Mouse (Mus musculus): ENCODE measurements at regions not wholly inside any gene's neighbourhood (a gene's known extent, or its start where the extent isn't known, plus 50 kb on each side); places are given as distances from the start of the nearest gene placed in this dataset.

DNA sequence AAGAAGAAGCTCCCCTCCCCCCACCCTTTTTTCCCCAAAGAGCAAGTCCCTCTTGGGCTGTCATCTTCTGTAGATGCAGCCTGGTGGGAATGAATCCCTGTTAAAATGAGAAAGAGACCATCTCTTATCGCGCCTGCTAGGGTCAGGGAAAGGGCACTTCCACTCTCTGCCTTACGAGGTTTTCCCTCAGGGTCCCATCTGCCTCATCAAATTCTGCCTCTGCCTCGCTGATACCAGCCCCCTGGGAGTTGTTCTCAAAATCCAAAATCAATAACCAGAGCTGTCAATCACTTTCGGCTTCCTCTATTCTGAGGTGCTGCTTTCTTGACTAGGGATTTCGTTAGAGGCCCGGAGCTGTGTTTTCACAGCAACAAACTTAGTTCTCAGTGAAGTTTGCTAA, 255.7 kb downstream of the Stim2 start:
- no peak for DNase-seq (ENCODE audit: inconsistent ontology term)

DNA sequence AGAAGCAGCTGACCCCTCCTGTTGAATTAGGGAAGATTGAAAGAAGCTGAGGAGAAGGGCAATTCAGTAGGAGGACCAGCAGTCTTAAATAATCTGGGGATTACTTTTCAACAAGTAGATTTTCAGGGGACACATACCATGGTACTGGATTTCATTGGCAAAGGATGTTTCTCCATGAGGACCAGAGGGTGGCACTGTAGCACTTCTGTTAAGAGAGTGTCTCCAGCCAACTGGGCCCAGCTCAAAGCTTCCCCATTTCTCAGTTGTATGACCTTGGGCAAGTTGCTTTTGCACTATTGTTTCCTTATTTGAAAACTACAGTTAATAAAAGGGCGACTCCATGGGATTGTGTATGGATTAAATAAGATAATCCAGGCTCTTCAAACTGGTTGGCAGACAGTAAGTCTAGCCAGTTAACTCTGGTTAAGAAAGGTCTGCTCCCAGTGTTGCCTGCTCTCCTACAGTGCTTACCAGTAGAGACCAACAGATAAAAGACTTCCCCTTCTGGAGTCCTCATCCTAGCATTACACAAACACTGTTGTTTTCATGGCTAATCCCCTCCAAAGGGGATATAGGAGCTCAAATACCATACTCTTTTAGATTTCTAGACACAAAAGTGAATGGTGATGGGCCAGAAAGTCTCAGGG, 259.9 kb downstream of the Stim2 start:
- DNase-seq (ENCODE audit: inconsistent ontology term) = no peak

DNA sequence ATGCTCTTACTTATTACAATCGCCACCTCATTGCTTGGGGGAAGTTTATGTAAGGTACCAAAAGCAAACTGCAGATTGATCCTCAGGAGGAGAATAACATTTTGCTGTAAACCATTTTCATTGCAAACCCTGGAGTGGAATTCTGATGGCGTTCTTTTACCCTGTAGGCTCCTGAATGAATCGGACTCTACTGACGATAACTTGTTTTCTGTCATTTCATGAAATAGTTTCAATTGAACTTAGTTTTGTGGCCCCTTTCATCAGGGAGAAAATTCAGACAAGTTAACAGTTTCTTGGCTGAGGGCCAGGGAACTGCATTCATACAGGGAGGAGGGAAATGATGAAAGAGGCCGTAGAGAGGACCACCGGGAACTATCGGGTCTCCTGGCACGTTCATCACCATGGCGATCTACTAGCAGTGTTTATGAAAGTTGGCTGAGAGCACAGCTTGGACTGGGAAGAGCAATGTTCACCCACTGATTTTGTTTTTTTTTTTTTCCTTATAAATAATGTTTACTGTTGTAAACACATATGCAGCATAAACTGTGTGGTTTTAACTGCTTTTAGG, 266.7 kb downstream of the Stim2 start:
- peak; percentile 16 for DNase-seq (ENCODE audit: inconsistent ontology term)

DNA sequence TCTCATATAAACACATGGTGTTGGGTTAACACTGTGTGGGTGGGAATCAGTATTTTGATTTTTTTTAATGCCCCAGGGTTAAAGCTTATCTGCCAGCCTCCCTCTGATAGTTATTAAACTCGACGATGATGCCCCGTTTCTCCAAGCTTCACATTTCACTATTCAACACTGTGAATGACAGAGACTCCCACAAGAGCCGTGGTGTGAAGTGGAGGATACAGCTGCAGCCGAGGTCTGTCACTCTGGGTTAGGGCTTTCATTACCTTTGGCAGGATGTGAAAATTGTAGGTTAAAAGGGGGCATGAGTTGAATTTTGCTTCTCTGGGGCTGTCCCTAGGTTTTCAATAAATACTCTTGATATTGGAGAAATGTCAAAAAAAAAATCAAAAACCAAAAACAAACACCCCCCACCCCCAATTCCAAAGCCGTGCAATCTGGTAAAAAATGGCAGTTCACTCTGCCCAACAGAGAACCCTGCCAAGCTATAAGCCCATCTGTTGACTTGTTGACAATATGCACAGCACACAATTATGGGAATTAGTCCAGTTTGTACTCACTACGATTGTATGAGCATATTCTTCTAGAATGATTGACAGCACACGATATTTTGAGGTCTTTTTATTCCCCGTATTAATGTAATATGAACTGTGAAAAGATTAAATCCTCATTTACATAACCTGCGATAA, 269.7 kb downstream of the Stim2 start:
- no peak for DNase-seq (ENCODE audit: inconsistent ontology term)

DNA sequence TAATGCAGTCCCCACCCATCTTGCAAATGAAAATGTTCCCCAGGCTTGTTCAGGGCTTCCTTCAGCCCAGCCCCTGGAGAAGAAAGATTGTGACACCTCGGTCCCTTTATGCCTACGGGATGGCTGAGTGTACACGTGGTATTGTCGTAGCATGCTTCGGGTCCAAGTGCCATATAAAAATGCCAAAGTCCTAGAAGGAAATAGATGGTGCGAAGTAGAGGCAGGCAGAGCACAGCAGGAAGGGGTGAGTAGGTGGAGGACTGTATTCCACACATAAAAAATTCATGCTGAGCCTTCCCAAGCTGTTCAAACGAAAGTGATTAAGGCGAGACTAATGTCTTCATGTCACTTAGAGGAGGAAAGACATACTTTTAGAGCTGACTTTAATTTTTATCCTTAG, 281.1 kb downstream of the Stim2 start:
- DNase-seq (ENCODE audit: inconsistent ontology term) = no peak

DNA sequence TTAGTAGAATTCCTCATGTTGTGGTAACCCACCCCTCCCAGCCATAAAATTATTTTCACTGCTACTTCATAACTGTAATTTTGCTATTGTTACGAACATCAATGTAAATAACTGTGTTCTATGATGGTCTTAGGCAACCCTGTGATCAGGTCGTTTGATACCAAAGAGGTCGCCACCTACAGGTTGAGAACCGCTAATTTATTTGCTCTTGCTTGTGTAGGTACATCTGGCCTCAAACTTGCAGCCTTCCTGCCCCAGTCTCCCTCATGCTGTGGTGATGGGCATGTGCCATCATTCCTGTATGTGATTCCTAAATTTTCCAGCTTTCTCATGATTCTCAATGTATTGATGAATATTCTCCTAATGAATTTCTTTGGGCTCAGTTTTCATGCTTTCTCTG, 282.4 kb downstream of the Stim2 start:
- no peak for DNase-seq (ENCODE audit: inconsistent ontology term)

DNA sequence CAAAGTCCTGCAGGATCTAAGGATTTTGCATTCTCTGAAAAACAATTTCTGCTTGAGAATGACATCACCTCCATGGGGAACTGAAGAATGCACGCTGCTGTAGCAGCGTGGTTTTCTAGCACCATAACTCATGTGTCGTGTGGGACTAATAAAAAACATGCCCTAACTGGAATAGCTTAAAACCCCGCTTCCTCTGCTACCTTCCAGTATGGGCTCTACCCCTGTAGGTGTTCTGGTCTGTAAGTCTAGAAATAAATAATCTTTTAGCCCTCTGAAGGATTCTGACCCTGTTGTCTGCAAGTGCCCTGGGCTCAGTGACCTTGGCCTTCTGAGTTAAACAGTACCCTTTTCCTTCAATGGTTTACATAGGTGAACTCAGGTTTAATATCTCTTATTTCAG, 282.8 kb downstream of the Stim2 start:
- DNase-seq (ENCODE audit: inconsistent ontology term) = no peak

DNA sequence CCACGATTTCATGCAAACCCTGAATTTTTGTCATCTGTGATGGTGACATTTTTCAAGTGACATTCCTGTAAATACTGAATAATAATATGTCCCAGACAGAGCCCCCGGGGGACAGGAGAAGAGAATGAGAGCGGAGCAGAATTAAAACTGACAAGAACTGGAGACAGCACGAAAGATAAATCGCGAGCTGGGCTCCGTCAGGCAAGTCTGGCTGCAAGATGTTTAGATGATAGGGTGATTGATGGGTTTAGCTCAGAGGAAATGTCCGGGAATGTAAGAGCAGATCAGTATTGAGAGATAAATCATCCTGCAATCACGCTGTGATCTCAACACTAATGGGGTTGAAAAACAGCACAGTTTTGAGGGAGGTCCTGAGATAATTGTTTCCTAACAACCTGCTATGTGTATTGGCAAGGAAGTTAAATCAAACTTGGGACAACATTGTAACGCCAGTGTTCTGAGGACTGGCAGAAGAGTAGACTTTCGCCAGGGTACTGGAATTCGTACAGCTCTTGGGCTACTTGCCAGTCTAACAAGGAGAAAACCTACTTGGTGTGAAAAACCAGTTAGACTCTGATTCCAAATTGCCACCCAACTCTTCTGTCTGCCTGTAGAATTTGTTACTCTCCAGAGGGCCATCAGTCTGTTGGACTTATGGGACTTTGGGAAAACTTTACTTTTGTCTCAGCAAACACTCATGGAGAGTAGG, 292.2 kb downstream of the Stim2 start:
- DNase-seq (ENCODE audit: inconsistent ontology term) = peak; percentile 35

DNA sequence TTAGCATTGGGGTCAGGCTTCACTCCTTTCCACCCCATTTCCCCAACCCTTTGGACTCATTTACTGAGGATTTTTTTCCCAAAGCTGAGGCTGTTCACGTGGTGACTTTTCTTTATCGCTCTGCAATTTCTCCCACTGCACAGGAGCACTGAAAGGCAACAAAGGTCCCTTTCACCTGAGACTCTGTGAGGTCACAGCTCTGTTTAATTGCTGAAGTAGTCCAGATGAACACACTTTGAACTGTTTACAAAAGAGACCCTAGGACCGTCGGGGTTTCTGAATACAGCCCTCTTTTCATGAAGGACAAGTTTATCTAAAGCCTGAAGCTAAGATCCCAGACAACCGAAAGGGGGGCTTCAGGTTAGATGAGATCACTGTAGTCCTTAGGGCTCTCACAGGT, 293.6 kb downstream of the Stim2 start:
- DNase-seq (ENCODE audit: inconsistent ontology term) = no peak

DNA sequence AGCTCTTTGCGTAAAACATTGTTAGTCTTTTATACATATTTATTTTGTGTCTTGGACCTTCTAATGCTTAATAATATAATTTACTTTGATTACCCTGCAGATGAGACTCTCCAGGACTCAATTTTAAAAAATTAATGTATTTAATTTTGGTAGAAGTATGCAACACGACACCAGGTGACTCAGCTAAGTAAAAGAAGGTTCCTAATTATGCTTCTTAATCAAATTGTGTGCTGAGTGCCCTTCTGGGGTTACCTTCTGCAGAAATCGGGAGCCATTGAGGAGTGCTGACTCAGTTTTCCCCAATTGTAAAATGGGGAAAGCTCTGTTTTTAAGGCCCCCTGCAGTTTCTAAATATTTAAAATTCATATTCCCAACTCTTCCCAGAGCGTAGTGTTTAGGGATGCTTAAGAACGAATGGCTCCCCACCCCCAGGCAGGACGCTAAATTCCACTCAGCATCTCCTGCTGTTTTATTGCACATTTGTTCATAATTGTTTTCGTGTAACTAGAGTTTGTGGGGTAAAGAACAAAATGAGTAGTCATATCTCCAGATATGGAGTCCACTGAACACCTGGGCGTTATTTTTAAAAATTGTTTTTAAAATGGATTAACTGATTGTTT, 315.5 kb downstream of the Stim2 start:
- DNase-seq (ENCODE audit: inconsistent ontology term) = no peak

DNA sequence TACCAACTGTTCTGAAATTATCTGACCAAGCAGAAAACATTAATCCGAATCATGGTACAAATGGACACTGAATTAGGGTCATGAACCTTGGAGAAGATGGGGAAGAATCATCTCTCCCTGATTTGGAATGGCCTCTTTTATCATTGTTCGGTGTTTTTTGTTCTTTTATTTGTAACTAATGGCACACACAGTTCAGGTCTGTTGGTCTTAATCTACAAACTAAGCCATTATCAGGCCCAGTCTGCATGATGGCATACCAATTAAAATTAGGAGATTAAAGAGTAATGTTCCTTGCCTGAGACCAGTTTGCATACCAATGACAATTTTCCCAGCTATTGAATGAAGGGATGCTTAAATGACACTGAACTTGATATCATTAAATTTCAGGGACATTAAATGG, 332.1 kb downstream of the Stim2 start:
- DNase-seq (ENCODE audit: inconsistent ontology term) = peak; percentile 25

DNA sequence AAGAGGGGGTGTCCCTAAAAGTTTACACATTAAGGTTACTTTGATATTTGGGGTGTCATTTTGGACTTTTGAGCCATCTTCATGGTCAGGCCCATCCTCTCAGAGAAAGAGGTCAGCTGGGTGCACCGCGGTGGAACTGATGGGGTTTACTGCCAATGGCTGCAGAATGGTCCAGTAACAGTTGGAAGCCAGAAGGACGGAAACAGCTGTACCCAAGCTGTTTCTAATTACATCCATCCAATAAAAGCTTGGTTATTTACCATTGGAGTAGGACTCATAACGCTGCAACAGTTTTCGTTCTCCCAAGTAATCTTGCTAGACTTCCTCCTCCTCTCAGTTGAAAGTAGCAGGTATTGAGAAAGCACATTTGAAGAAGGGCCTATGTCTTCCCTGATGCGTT, 344.7 kb downstream of the Stim2 start:
- DNase-seq (ENCODE audit: inconsistent ontology term) = no peak

DNA sequence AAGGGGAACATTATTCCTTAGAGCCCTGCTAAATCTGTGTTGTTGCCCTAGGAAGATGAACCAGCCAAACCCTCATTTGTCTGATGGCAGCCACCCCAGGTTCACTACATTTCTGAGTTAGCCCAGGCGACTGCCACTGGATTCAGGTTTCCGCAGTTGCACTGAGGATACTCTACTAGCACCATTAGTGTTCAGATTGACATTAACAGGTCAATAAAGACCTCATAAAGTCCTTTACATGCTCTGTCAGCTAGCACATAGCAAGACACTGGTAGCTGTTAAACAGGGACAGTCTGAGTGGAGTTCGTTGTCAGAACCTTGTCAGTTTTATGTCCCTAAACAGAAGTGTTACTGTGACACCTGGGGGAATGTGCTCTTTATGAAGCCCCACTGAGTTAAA, 345.1 kb downstream of the Stim2 start:
- no peak for DNase-seq (ENCODE audit: inconsistent ontology term)

DNA sequence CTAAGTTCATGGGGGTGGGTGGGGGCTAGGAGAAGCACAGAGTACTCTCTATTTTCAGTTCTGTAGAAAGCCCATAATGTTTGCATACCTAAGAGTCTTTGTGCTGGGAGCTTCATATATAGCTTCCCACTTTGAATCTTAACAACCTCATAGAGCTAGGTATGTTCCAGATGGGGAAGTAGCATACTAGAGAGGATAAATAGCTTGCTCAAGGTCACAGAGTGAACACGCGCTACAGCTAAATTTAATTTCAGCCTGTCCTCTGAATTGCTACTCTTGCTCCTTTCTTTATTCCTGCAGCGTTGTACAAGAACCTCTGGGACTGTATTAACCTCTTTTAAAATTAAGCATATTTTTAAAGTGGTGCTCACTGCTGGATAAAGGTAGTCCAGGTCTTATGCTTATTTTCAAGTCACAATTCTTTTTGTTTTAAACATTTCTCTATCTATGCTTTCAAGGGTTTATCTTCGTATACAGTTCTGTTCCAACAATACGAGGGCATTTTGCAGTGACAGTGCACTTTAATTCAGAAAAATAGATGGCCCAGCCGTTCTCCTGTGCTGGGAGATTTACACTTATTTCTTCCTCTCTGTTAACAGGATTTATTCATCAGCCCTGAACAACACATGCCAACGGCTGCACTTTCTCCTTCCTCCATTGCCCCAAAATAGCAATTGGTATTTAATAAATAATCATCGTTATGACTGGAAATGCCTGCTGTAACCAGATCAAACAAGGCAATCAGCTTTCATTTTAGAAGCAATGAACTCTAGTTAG, 350.7 kb downstream of the Stim2 start:
- no peak for DNase-seq (ENCODE audit: inconsistent ontology term)

DNA sequence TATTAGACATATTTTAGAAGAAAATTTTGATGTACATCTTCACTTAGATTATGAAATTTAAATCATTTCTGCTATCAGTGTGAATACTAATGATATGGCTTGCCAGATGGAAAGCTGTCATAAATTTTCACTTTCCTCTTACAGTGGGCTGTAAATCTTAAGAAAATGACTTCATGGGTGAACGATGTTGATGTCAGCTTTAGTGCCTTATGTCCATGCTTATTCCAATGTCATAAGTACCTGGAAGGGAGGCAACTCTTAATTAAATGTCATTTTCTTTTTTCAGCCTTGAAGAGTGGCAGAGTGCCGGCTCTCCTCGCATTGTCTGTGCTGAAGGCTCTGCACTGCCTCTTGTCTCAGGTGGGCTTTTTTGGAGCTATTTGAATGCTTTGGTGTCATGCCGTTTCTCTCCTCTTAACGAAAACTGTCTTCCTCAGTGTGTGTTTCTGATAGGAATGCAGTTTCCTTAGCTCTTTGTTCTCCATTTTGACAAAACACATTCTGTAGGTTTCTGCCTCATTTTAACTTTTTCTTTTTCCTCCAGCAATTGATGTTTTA, 351.6 kb downstream of the Stim2 start:
- DNase-seq (ENCODE audit: inconsistent ontology term) = no peak

DNA sequence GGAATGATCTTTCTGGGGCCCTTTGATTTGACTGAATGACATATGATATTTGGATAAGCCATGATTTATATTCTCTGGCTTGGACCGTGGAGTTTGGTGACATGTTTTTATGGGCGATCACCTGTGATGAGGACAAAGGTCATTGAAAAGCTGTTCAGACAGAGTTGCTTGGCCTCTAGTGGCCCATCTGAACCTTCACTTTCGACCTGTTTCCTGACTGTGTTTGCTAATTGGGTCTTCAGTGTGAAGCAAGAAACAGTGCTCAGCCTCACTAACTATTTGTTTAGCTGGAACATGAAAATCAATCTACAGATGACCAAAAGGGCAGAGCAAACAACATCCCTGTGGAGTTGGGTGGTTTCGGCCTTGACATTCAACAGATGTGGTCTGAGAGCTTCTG, 357.8 kb downstream of the Stim2 start:
- no peak for DNase-seq (ENCODE audit: inconsistent ontology term)

DNA sequence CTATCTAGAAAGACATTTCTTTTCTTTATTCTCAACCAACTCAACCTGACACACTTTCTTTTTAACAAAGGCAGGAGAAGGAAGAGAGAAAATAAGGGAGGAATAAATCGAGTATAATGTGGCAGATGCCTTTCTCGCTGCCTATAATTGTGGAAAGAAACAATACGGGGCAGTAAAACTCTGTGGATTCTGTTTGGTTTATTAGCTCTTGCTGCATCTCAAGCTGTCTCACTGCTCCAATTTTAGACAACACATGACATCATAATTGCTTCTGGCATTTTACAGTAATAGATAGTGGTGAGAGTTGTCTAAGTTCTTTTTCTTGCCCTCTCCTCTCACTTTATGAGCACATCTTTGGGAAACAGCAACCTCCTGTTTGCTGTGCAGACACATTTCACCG, 359.2 kb downstream of the Stim2 start:
- DNase-seq (ENCODE audit: inconsistent ontology term) = peak; percentile 5

DNA sequence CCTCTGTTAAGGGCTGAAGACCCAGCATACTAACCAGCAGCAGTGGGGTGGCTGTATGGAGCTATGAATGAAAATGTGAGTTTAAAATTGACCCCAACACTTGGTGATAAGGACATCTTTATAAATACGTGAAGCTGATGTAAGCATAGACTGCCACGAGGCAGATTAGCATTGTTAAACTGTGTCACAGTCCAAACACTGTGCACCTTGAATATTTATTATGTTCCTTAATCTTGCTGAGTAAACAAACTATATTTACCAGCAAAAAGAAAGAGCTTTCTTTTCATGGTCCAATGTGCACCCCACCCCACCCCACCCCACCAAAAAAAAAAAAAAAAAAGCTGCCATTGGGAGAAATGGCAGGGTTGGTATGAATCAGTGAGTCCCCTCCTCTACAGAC, 359.9 kb downstream of the Stim2 start:
- no peak for DNase-seq (ENCODE audit: inconsistent ontology term)

Measured in Muller cell, postnatal 12 days (primary cell).